Mouse (Mus musculus) lung, adult 2 months (tissue): ENCODE measurements around the gene Nacc1. TPM values are rescaled to one million over a fixed set of nuclear protein-coding genes. Genes with fewer than 3 reads are reported as not detected.
A peak's percentile ranks its signal among the peaks of the same experiment; 100 is the strongest.

Experiments used
- DNase-seq: peaks from one replicate; pipeline ENCODE4 v3.0.0; 2022
- H3K4me1 ChIP-seq: fragments of 200-500 bp; 2 replicates; pipeline ENCODE4 v1.6.1; 2011; ENCODE audit warnings: low read length; ENCODE audit not compliant: control insufficient read depth, insufficient read depth
- H3K4me3 ChIP-seq: fragments of 200-500 bp; replicated peaks from 2 replicates; pipeline ENCODE3; 2011; ENCODE audit warnings: low read depth, mild to moderate bottlenecking, control low read depth, low read length; ENCODE audit errors: extremely low read depth
- CTCF ChIP-seq: fragments of 200-500 bp; IDR thresholded peaks from 2 replicates; pipeline ENCODE4 v1.5.1; 2011; ENCODE audit warnings: mild to moderate bottlenecking, low read length, control low read depth; ENCODE audit not compliant: insufficient read depth
- POLR2A ChIP-seq: fragments of 200-500 bp; IDR thresholded peaks from 2 replicates; pipeline ENCODE4 v1.6.1; 2011; ENCODE audit warnings: low read depth, mild to moderate bottlenecking, control low read depth, low read length, borderline replicate concordance; ENCODE audit errors: extremely low read depth
- WGBS: fragments of 180-500 bp; shearing (Covaris S2); methylation state at CpG from one replicate; pipeline ENCODE4 v1.1.7; 2018; 5-methylcytosine and 5-hydroxymethylcytosine counted together
- polyA plus RNA-seq: library from polyadenylated mRNA; depleted of rRNA; stranded (reverse); fragments of >200 nt; gene quantifications from 2 replicates; pipeline ENCODE4 v1.2.3, GENCODE M21; 2012

The Nacc1 gene
- polyA plus RNA-seq, 1 experiment: 81.8 TPM

DNA sequence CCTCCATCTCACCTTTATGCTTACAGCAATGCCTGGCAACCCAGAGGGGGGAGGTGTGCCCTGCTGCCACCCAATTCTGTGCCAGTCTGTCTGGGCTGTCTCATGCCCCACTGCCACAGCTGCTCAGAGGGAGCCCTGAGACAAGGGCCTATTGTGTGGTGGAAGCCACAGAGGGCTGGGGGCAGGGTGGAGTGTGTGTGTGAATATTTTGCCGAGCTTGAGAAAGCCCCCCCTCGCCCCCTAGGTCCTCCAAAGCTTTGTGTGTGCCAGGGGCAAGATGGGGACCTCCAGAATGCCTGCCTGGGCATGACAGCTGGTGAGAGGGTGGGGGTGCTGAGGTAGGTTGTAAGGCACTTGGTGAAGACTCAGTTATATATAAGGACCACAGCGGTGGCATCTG lies 40.8 kb upstream of the Nacc1 start:
- no peak for DNase-seq
- TF ChIP-seq POLR2A (no peak), CTCF (no peak)
- 76% methylated on average over 3 of the region's 3 CpGs for WGBS
- Histone ChIP-seq H3K4me3 (no peak overlapping the region), H3K4me1 (peaks cover 56% of the 10 kb centered on the region)

GRCm38 (mm10) chr8:84725941-84726259 lies 38.2 kb upstream of the Nacc1 start:
- no peak overlapping the region for H3K4me3 ChIP-seq
- 12% methylated on average over 3 of the region's 3 CpGs for WGBS
- DNase-seq: no peak
- TF ChIP-seq CTCF: peak; percentile 41; the same call in 1 of the 2 replicates
- TF ChIP-seq POLR2A: no peak
- peaks cover 43% of the 10 kb centered on the region for H3K4me1 ChIP-seq

GRCm38 (mm10) chr8:84725246-84725940 lies 37.7 kb upstream of the Nacc1 start:
- H3K4me3 ChIP-seq: no peak overlapping the region
- DNase-seq: no peak
- H3K4me1 ChIP-seq: peaks cover 39% of the 10 kb centered on the region
- WGBS: 46% methylated on average over 10 of the region's 10 CpGs
- TF ChIP-seq POLR2A: no peak
- TF ChIP-seq CTCF: no peak

DNA sequence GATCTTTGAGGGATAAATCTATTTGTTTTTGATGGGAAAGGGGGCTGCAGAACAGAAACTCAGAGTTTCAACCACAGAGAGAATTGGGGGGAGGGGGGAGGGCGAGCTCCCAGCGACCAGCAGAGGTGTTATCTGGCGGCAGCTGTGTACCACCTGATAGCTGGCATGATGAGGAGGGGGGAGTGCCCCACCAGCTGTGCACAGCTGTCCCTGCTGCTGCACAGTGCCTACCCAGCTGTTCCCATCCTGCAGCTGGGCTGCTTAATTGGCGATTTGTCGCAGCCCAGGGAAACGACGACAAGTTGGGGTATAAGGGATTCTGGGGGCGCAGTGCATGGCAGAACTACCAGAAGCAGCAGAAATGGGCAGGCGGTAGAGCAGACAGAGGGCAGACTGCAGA lies 37.0 kb upstream of the Nacc1 start:
- Histone ChIP-seq H3K4me1 (peaks cover 33% of the 10 kb centered on the region), H3K4me3 (no peak overlapping the region)
- no peak for DNase-seq
- TF ChIP-seq CTCF: no peak
- no peak for TF ChIP-seq POLR2A
- 72% methylated on average over 9 of the region's 9 CpGs for WGBS

- TF ChIP-seq CTCF (no peak), POLR2A (no peak)
- no peak for DNase-seq
- 37% methylated on average over 7 of the region's 7 CpGs for WGBS
- Histone ChIP-seq H3K4me1 (peaks cover 30% of the 10 kb centered on the region), H3K4me3 (no peak overlapping the region)
Observed at GRCm38 (mm10) chr8:84723571-84723900, 35.9 kb upstream of the Nacc1 start.

GRCm38 (mm10) chr8:84722850-84723570 lies 35.3 kb upstream of the Nacc1 start, which contains the start of gene G430095P16Rik:
Gene G430095P16Rik (plus strand): TSS chr8:84723007.
- Histone ChIP-seq H3K4me1 (peaks cover 30% of the 10 kb centered on the region), H3K4me3 (no peak within 1 kb of the TSS)
- TF ChIP-seq POLR2A: no peak
- no peak for TF ChIP-seq CTCF
- WGBS: 2% methylated on average over 10 of the region's 10 CpGs
- peak; percentile 81 for DNase-seq

DNA sequence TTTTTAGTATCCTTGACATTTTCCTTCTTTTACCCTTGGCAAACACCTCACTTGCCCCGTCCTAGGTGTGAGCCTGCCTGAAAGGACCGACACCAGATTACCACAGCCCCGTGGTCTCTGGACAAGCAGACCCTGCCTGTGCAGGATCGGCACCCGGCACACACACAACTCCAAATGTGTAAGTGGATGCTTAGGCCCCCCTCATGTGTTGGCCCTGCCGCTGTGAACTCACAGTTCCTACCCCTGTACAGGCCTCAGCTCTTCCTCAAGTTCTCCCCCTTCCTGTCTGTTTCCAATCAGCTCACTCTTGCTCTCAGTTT lies 34.8 kb upstream of the Nacc1 start:
- WGBS: 31% methylated on average over 6 of the region's 6 CpGs

GRCm38 (mm10) chr8:84718959-84719690 lies 31.5 kb upstream of the Nacc1 start:
- WGBS: 77% methylated on average over 5 of the region's 5 CpGs

More for the DNA sequence above, 34.8 kb upstream of the Nacc1 start:
- Histone ChIP-seq H3K4me3 (no peak overlapping the region), H3K4me1 (peaks cover 30% of the 10 kb centered on the region)
- no peak for DNase-seq
- TF ChIP-seq POLR2A (no peak), CTCF (no peak)

DNA sequence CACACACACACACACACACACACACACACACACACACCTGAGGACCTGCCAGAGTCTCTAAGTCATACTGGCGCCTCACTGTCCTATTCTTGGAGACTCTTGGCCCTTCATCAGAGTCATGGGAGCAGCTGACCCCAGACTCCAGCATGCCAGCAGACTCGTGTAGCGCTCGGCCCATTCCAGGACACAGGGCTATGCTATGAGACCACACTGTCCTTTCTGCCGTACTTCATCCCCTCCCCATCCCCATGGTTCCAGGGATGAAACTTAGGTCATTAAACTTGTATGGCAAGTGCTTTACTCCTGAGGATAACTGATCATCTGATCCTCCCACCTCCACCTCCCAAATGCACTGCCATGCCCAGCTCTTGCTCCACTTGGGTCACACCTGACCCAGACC lies 30.8 kb upstream of the Nacc1 start:
- no peak for DNase-seq
- WGBS: 82% methylated on average over 5 of the region's 5 CpGs
- Histone ChIP-seq H3K4me3 (no peak overlapping the region), H3K4me1 (peaks cover 13% of the 10 kb centered on the region)
- TF ChIP-seq CTCF (no peak), POLR2A (no peak)

More at GRCm38 (mm10) chr8:84718959-84719690, 31.5 kb upstream of the Nacc1 start:
- DNase-seq: no peak
- TF ChIP-seq CTCF: no peak
- no peak for TF ChIP-seq POLR2A
- H3K4me1 ChIP-seq: peaks cover 19% of the 10 kb centered on the region
- H3K4me3 ChIP-seq: no peak overlapping the region
